Comparison of ENCODE assay signal across 8 mouse cellular contexts in genomic region chr12:58212924-58213450, GRCm38 (mm10). TPM values are rescaled to one million over a fixed set of nuclear protein-coding genes. Genes with fewer than 3 reads are reported as not detected.
DNase-seq lines count a peak whose midpoint lies in the region; ATAC-seq lines count a peak whose summit lies in the region.

No protein-coding gene starts in this region.

- H3K27ac ChIP-seq in heart, embryonic 12.5 days (ENCODE audit: poor library complexity, severe bottlenecking), result no peak overlapping the region
- peak overlapping the region; percentile 35; the same call in 1 of the 2 replicates for H3K27ac ChIP-seq in hindbrain, embryonic 13.5 days
- no peak overlapping the region for H3K27ac ChIP-seq in limb, embryonic 13.5 days

- DNase-seq in heart, adult 11 months, result no peak
- DNase-seq in embryo, embryonic 11 days, result peak; percentile 25
- DNase-seq in right cerebral cortex, adult 18-20 months, result peak; percentile 21
- no peak for DNase-seq in adipocyte (ENCODE audit: low spot score)
- DNase-seq in ovary, postnatal 36 days (ENCODE audit: low spot score), result no peak

- H3K9me3 ChIP-seq in heart, embryonic 12.5 days (replicated peaks), result no peaks in the 10 kb centered on the region
- H3K9me3 ChIP-seq in hindbrain, embryonic 13.5 days, result no peaks in the 10 kb centered on the region
- H3K9me3 ChIP-seq in limb, embryonic 13.5 days, result no peaks in the 10 kb centered on the region

- WGBS in heart, embryonic 12.5 days, result 4% methylated on average over 29 of the region's 29 CpGs
- WGBS in hindbrain, embryonic 13.5 days, result 2% methylated on average over 29 of the region's 29 CpGs
- WGBS in limb, embryonic 13.5 days, result 2% methylated on average over 29 of the region's 29 CpGs

- ATAC-seq in heart, embryonic 12.5 days (ENCODE audit: insufficient number of reproducible peaks, low FRiP score), result no peak
- peak; percentile 27 for ATAC-seq in hindbrain, embryonic 13.5 days (ENCODE audit: low FRiP score)
- no peak for ATAC-seq in limb, embryonic 13.5 days (ENCODE audit: low FRiP score, low read depth)

- no peaks in the 10 kb centered on the region for H3K36me3 ChIP-seq in heart, embryonic 12.5 days
- no peaks in the 10 kb centered on the region for H3K36me3 ChIP-seq in hindbrain, embryonic 13.5 days
- H3K36me3 ChIP-seq in limb, embryonic 13.5 days, result no peaks in the 10 kb centered on the region

- H3K4me1 ChIP-seq in heart, embryonic 12.5 days (replicated peaks), result peaks cover 33% of the 10 kb centered on the region
- peaks cover 41% of the 10 kb centered on the region for H3K4me1 ChIP-seq in hindbrain, embryonic 13.5 days (replicated peaks)
- H3K4me1 ChIP-seq in limb, embryonic 13.5 days, result peaks cover 31% of the 10 kb centered on the region

- H3K9ac ChIP-seq in heart, embryonic 12.5 days, result no peak overlapping the region
- H3K9ac ChIP-seq in hindbrain, embryonic 13.5 days, result peak overlapping the region; percentile 80
- H3K9ac ChIP-seq in limb, embryonic 13.5 days, result peak overlapping the region; percentile 66

- peak overlapping the region; percentile 91 for H3K4me2 ChIP-seq in heart, embryonic 12.5 days
- H3K4me2 ChIP-seq in hindbrain, embryonic 13.5 days, result peak overlapping the region; percentile 97
- H3K4me2 ChIP-seq in limb, embryonic 13.5 days (replicated peaks), result peak overlapping the region; percentile 96

- H3K4me3 ChIP-seq in heart, embryonic 12.5 days, result peak overlapping the region; percentile 54
- peak overlapping the region; percentile 62 for H3K4me3 ChIP-seq in hindbrain, embryonic 13.5 days
- H3K4me3 ChIP-seq in limb, embryonic 13.5 days, result peak overlapping the region; percentile 56

- peaks cover 39% of the 10 kb centered on the region for H3K27me3 ChIP-seq in heart, embryonic 12.5 days (replicated peaks)
- peaks cover 65% of the 10 kb centered on the region for H3K27me3 ChIP-seq in hindbrain, embryonic 13.5 days
- H3K27me3 ChIP-seq in limb, embryonic 13.5 days, result peaks cover 56% of the 10 kb centered on the region

RNA-seq across cellular contexts. Expression of gene Sstr1, which starts 1.4 kb away (rescaled TPM):
- polyA plus RNA-seq in heart, embryonic 12.5 days (2016; fragmentation: Nextera tagmentation; extraction: Ambion mirVana), result 0.17 and 0.24 TPM in 2 replicates
- 7.0 and 7.9 TPM in 2 replicates for polyA plus RNA-seq in hindbrain, embryonic 13.5 days (2015; fragmentation: Nextera tagmentation; extraction: Ambion mirVana)
- 3.7 and 3.8 TPM in 2 replicates for polyA plus RNA-seq in limb, embryonic 13.5 days (2015; fragmentation: Nextera tagmentation; extraction: Ambion mirVana)

RNA-seq across cellular contexts. Expression of gene Clec14a, which starts 56.1 kb away (rescaled TPM):
- 15.7 and 17.1 TPM in 2 replicates for polyA plus RNA-seq in heart, embryonic 12.5 days (2016; fragmentation: Nextera tagmentation; extraction: Ambion mirVana)
- 7.5 and 7.6 TPM in 2 replicates for polyA plus RNA-seq in hindbrain, embryonic 13.5 days (2015; fragmentation: Nextera tagmentation; extraction: Ambion mirVana)
- polyA plus RNA-seq in limb, embryonic 13.5 days (2015; fragmentation: Nextera tagmentation; extraction: Ambion mirVana), result 15.0 and 15.4 TPM in 2 replicates

Comparison
In these comparisons a context has a peak if more than half of its experiments do, and no peak if none do; other contexts are left out.
1. DNase-seq: peak in embryo, embryonic 11 days (single experiment) and right cerebral cortex, adult 18-20 months (single experiment); none in heart, adult 11 months (single experiment), adipocyte (single experiment) and ovary, postnatal 36 days (single experiment).
2. Peak in every context shown above with its lines, with median percentiles within 50 percentile points of each other: H3K4me2 ChIP-seq and H3K4me3 ChIP-seq.